Mouse (Mus musculus) gastrocnemius, postnatal 25 days (tissue): Measurements from ENCODE around the gene Prkar2b. TPM values are rescaled to one million over a fixed set of nuclear protein-coding genes. Genes with fewer than 3 reads are reported as not detected.

ENCODE experiments used
- DNase-seq: peaks from one replicate; pipeline ENCODE4 v3.0.0; 2022
- total RNA-seq, 2 experiments: library from RNA; stranded (reverse); gene quantifications; 1 replicate in 1 of 2; 2 replicates in 1 of 2; pipeline ENCODE4 v1.2.3; 2021

The Prkar2b gene
- total RNA-seq, 2 experiments from 2014 or later = 1.00 to 12.7 TPM

- no peak for DNase-seq
Measured at GRCm38 (mm10) chr12:31966405-31966804, 94.7 kb downstream of the Prkar2b start.

GRCm38 (mm10) chr12:31965517-31966212 lies 95.4 kb downstream of the Prkar2b start:
- no peak for DNase-seq

- no peak for DNase-seq
Measured at GRCm38 (mm10) chr12:31964074-31964473, 97.0 kb downstream of the Prkar2b start.

DNA sequence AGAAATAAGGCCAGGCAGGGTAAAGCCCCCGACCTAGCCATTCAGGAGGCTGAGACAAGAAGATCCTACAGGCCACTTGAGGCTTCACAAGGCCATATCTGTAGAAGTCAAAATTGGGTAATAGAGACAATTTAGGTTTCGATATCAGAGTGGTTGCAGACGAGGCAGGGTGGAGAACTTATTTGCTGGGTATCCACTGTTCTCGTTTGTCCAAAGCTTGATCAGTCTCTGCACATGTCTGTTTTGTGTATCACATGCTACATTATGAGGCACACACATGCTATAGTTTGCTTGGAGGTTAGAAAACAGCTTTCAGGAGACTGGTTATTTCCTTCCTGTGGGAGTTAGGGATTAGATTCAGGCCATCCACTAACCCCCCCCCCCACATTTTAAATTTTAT lies 105.3 kb downstream of the Prkar2b start:
- no peak for DNase-seq

GRCm38 (mm10) chr12:31950659-31951031 lies 110.5 kb downstream of the Prkar2b start:
- no peak for DNase-seq

- DNase-seq = peak; percentile 100
Measured at GRCm38 (mm10) chr12:31949759-31950658, 111.1 kb downstream of the Prkar2b start, which contains the start of gene Hbp1. Hbp1 (minus strand) TSS chr12:31950535.

GRCm38 (mm10) chr12:31949193-31949741 lies 111.8 kb downstream of the Prkar2b start:
- peak; percentile 93 for DNase-seq

DNA sequence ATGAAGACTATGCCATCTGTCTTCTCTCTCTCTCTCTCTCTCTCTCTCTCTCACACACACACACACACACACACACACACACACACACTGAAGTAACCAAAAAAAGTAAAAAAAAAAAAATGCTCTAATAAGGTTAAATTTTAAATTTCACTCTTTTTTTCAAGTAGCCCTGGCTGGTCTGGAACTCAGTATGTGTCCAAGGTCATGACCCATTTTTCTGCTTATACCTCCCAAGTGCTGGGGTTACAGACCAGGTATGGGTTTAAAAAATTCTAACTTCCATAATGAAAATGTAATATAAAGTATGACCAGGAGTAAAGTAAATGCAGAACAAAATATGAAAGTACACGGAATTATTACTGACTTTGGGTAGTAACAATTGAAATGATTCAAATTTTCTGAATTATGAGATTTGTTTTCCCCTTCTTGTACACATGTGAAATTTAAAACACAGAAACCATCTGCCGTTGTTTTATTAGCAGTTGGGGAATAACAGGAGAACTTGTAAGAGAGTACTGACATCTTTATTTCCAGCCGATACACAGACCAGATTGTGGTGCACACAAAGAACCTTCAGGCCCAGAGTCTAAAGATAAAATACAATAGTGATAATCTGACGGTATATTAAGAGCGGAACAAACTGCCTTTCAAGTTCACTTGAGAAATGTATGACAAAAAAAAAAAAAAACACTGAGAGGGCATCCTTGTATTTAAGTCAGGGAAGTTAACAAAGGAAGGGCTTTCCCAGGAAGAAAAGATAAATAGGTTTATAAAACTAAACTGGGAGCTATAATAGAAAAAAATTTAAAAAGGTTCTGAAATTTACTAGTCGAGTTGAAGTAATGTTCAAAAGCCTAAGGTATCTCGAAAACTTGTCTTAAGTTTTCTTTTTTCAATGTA lies 112.7 kb downstream of the Prkar2b start:
- no peak for DNase-seq

- no peak for DNase-seq
Measured at GRCm38 (mm10) chr12:31947476-31947875, 113.6 kb downstream of the Prkar2b start.

DNA sequence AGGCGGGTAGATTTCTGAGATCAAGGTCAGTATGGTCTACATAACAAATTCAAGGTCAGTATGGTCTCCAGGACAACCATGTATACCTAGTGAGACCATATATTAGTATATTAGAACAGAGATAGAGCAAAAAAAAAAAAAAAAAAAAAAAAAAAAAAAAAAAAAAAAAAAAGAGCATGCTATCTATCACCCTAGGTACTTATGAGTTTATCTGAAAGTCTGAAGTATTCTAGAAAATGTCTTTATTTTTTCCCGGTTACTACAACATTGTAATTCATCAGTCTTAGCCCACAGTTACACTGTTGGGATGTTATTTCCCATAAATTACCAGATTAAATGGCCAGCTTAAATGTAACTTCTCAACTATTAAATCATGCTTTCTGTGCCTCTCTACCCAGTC lies 116.7 kb downstream of the Prkar2b start:
- no peak for DNase-seq

GRCm38 (mm10) chr12:31943020-31943654 lies 118.0 kb downstream of the Prkar2b start:
- DNase-seq = no peak

DNA sequence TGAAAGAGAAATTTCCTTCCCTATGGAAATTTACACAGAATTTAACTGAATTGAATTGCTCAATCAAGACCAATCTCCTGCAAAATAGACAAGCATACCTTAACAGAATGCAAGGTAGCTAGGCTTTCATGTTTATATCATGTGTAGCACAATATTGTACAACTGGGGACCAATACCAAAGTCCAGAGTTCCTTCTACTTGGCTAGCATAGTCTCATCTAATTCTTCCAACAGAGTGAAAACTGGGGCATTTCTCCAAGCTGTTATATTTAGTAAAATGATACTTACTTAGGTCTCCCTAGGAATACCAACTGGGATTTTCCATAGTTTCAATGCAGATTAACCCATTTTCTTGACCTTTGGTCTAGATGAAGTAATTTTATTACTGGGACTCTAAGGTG lies 122.1 kb downstream of the Prkar2b start:
- DNase-seq = no peak

- DNase-seq = no peak
Measured at GRCm38 (mm10) chr12:31938391-31938997, 122.6 kb downstream of the Prkar2b start.

DNA sequence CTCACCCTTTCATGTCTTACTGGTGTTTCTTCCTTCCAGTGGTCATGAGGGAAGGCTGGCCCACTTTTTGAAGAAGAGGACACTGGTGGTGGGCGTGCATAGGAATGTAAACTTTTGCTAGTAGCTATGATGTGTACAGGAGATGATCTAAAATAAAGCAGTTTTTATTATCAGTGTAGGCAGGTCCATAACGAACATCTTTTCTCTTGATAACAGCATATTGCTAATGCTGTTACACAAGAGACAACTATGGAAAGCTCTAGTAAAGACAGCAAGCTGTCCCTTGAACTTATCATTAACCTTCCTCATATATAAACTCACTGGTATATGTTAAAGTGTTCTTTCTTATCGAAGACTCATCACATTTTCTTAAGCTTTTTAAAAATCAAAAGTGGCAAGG lies 123.5 kb downstream of the Prkar2b start:
- DNase-seq = no peak

DNA sequence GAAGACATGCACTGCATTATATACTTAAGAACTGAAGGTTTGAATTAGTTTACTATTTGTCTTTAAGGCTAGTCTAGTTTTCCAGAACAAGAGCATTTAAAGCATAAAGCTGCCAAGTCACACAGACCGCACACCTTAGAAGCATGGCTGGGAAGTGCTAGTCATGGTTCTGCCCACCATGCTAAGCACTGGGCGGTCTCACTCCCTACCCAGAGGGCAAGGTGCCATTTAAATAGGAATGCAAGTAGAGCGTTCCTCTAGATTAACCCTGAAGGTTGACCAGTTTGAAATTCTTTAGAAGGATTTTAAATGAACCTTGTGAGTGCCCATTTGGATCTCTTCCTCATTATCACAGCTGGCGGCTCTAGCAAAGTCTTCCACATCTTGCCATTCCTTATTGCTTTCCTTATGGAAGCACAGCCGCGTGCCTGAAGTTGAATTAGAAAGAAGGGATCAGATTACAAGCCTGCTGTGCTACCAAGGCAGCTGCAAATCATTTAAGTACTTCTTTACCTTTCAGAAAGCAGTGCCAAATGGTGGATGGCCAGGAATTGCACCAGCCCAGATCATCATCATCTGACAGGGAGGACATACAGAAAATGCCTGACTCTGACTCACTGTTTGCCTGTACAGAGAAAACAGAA lies 124.3 kb downstream of the Prkar2b start:
- no peak for DNase-seq

- DNase-seq = no peak
Measured at GRCm38 (mm10) chr12:31931818-31932217, 129.3 kb downstream of the Prkar2b start.

DNA sequence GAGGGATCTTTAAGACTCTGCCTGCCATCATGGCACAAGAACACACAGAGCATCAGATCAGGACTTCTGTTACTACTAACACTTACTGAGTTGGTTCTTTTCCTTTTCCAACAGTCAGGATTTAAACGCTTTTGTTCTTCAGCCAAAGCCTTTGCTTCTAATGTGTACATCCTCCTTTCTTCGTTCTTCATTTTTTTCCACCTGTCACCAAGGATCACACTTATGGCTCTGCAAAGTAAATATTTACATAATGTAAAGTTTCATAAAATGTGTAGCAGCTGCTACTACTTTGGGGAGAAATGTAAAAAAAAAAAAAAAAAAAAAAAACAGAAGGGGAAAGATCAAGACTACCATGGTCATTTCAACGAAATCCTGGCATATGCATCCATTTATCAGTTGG lies 132.6 kb downstream of the Prkar2b start:
- DNase-seq = no peak

DNA sequence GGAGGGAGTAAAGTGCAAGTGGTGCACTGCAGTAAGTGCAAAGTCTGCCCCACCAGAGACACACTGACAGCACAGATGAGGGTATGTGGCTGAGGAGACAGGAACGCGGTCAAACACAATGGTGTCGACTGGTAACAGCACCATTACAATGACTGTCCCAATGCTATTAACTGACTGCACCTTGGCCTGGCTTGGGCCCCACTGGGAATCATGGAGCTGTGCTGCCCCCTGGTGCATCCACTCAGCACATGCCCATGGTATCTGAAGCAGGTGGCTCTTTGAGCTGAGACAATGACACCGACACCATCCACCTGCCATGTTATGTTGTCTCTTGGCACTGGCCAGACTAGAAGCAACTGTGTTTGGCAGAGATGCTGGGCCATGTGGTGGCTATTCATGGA lies 134.4 kb downstream of the Prkar2b start:
- DNase-seq = peak; percentile 39

DNA sequence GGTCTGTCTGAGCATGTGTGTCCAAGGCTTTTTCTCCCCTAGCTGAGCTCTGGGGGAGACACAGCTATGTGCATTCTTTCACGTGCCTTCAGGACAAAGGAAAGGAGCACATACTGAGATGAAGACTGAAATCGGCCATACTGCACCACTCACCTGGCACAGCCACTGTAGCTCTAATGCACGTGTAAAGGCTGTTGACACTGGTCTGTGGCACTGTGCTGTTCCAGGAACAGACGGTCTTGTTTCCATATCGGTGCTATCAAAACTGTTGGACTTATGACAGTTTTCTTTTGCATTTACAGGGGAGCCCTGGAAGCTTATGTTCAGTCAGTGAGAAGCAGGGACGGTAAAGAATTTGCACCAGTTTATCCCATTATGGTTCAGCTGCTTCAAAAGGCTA lies 135.8 kb downstream of the Prkar2b start:
- DNase-seq = no peak

GRCm38 (mm10) chr12:31924135-31924534 lies 137.0 kb downstream of the Prkar2b start:
- no peak for DNase-seq
